Mouse (Mus musculus) forebrain, embryonic 10.5 days (tissue): ENCODE measurements around the gene Hist1h2br. TPM values are rescaled to one million over a fixed set of nuclear protein-coding genes. Genes with fewer than 3 reads are reported as not detected.
"Not testable (repeated sequence)": the region's sequence is repeated elsewhere in the genome, so short reads cannot be mapped to it uniquely, and the experiment has no call there.

Experiments
- DNase-seq: peaks from one replicate; pipeline ENCODE4 v3.0.0-alpha.2; 2017; ENCODE audit warnings: low spot score; ENCODE audit errors: extremely low spot score
- H3K27ac ChIP-seq: fragments of 300-500 bp; sonication (generic); 2 replicates; pipeline ENCODE4 v1.5.1; 2016; ENCODE audit warnings: mild to moderate bottlenecking
- H3K27me3 ChIP-seq: fragments of 300-500 bp; sonication (generic); 2 replicates; pipeline ENCODE4 v1.6.1; 2016; ENCODE audit warnings: mild to moderate bottlenecking; ENCODE audit not compliant: poor library complexity, severe bottlenecking
- H3K36me3 ChIP-seq: fragments of 300-500 bp; sonication (generic); replicated peaks from 2 replicates; pipeline ENCODE4 v1.6.1; 2016; ENCODE audit warnings: mild to moderate bottlenecking, moderate library complexity
- H3K4me1 ChIP-seq: fragments of 300-500 bp; sonication (generic); 2 replicates; pipeline ENCODE4 v1.6.1; 2016
- H3K4me3 ChIP-seq: fragments of 300-500 bp; sonication (generic); 2 replicates; pipeline ENCODE4 v1.5.1; 2016; ENCODE audit warnings: mild to moderate bottlenecking, moderate library complexity
- H3K9me3 ChIP-seq: fragments of 300-500 bp; sonication (generic); 2 replicates; pipeline ENCODE4 v1.6.1; 2016; ENCODE audit warnings: mild to moderate bottlenecking, moderate library complexity
- WGBS: fragments of 180-500 bp; shearing (Covaris S2); methylation state at CpG from one replicate; pipeline ENCODE4 v1.1.7; 2016; 5-methylcytosine and 5-hydroxymethylcytosine counted together
- polyA plus RNA-seq: library from polyadenylated mRNA; unstranded; fragments of >200 nt; fragmentation: Nextera tagmentation; extraction: Ambion mirVana; gene quantifications from 2 replicates; pipeline ENCODE4 v1.2.1, GENCODE M21; 2016

Hist1h2br gene
- 20.1 and 23.1 TPM in 2 replicates for polyA plus RNA-seq

DNA sequence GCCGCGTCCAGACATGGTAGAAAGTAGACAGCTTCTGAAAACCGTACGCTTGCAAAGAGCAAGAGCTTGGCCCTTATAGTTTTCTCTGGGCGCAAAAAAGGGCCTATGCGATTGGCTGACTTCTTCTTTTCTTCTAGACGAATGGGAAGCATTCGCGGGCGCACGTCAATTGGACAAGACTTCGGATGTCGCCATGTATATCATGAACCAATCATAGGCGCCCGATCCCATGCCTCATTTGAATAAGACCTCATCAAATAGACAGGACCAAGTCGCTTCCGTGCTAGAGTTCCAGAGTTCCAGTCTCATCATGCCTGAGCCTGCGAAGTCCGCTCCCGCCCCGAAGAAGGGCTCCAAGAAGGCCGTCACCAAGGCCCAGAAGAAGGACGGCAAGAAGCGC, at the start of gene Hist1h2br, which contains the start of gene Hist1h2ap:
Hist1h2br (plus strand) TSS at position 283 of the 400 bp plus-strand sequence.
Hist1h2ap (minus strand) TSS at position 47 of the 400 bp plus-strand sequence.
- not testable (repeated sequence) for H3K4me1 ChIP-seq, H3K27me3 ChIP-seq, H3K27ac ChIP-seq, H3K9me3 ChIP-seq, DNase-seq, H3K36me3 ChIP-seq, H3K4me3 ChIP-seq
- no CpG with 5 or more reads among the region's 24 CpGs for WGBS

DNA sequence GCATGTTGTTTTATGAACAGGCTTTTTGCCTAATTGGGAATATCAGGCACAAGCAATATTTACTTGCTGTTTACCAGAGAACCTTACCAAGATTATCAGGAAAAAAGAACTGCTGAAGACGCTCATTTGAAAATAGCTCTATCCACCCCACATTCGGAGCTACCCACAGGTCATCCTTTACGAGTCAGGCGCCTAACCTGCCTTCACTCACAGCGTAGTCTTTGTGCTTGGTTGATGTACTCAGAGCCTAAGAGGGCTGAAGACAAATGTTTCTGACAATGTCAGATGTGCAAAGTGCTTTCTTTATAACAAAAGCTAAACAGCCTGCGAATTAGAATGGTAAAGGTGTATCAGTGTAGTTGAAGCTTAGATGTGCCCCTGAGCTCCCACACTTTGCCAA, 49.2 kb upstream of the Hist1h2br start:
- peaks cover 65% of the 10 kb centered on the region for H3K4me1 ChIP-seq
- no peaks in the 10 kb centered on the region for H3K9me3 ChIP-seq
- peak overlapping the region; percentile 56 for H3K4me3 ChIP-seq
- WGBS, result 27% methylated on average over 6 of the region's 6 CpGs
- H3K27me3 ChIP-seq, result no peaks in the 10 kb centered on the region
- H3K36me3 ChIP-seq, result no peaks in the 10 kb centered on the region
- H3K27ac ChIP-seq, result peak overlapping the region; percentile 99
- peak; percentile 17 for DNase-seq

DNA sequence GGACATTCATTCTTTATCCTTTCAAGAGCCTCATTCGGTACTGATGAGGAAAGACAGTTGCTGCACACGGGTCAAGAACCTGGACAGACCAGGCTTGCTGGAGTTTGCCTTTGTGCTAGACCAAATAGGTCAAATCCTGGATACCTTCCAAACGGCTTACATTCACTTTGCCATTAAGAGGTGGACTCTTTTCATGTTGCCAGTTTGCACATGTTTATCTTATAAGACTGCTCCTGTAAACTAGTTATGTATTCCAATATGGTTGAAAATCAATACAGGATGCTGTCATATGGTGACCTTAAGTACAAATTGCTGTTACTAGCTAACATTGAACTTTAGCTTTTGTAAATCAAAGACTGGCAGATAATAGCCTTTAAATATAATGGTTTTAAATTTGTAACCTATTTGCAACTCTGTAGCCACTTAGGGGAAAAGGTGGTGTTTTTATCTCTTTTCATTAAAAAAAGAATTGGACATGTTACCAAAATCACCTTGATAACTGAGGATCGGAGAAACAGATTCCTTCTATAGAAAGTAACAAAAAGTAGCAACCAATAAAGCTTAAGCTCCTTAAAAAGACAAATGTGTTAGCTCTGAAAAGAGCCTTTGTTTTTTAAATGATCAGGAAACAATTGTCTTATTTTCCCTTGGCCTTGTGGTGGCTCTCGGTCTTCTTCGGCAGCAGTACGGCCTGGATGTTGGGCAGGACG, 47.2 kb upstream of the Hist1h2br start:
- peak; percentile 35 for DNase-seq
- no peaks in the 10 kb centered on the region for H3K27me3 ChIP-seq
- no peaks in the 10 kb centered on the region for H3K9me3 ChIP-seq
- 6% methylated on average over 8 of the region's 8 CpGs for WGBS
- peaks cover 68% of the 10 kb centered on the region for H3K4me1 ChIP-seq
- H3K27ac ChIP-seq, result peak overlapping the region; percentile 99
- no peaks in the 10 kb centered on the region for H3K36me3 ChIP-seq
- H3K4me3 ChIP-seq, result peak overlapping the region; percentile 53

DNA sequence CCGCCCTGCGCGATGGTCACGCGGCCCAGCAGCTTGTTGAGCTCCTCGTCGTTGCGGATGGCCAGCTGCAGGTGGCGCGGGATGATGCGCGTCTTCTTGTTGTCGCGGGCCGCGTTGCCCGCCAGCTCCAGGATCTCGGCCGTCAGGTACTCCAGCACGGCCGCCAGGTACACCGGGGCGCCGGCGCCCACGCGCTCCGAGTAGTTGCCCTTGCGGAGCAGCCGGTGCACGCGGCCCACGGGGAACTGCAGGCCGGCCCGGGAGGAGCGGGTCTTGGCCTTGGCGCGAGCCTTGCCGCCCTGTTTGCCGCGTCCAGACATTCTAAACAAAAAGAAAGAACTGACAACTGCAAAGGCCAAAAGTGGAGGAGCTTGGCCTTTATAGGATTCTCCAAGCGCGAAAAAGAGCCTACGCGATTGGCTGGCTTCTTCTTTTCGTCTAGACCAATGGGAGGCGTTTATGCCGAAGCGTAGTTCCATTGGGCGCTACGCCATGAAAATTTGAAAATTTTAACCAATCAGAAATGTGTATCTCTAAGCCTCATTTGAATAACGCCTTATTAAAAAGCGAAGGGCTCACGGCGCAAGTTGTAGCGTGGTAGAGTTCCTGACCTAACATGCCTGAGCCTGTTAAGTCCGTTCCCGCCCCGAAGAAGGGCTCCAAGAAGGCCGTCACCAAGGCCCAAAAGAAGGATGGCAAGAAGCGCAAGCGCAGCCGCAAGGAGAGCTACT, 46.5 kb upstream of the Hist1h2br start, which contains the start of the genes Hist1h2an and Hist1h2bp:
Hist1h2an (minus strand) TSS at position 320 of the 731 bp plus-strand sequence.
Hist1h2bp (plus strand) TSS at position 563 of the 731 bp plus-strand sequence.
- Histone ChIP-seq H3K27ac (peak within 1 kb of the TSS; percentile 99), H3K4me3 (peak within 1 kb of the TSS; percentile 53), H3K4me1 (peaks cover 67% of the 10 kb centered on the region)
- peak; percentile 90 for DNase-seq
- H3K36me3 ChIP-seq, H3K27me3 ChIP-seq, H3K9me3 ChIP-seq: not testable (repeated sequence)
- WGBS, result under 1% methylated on average over 39 of the region's 63 CpGs

DNA sequence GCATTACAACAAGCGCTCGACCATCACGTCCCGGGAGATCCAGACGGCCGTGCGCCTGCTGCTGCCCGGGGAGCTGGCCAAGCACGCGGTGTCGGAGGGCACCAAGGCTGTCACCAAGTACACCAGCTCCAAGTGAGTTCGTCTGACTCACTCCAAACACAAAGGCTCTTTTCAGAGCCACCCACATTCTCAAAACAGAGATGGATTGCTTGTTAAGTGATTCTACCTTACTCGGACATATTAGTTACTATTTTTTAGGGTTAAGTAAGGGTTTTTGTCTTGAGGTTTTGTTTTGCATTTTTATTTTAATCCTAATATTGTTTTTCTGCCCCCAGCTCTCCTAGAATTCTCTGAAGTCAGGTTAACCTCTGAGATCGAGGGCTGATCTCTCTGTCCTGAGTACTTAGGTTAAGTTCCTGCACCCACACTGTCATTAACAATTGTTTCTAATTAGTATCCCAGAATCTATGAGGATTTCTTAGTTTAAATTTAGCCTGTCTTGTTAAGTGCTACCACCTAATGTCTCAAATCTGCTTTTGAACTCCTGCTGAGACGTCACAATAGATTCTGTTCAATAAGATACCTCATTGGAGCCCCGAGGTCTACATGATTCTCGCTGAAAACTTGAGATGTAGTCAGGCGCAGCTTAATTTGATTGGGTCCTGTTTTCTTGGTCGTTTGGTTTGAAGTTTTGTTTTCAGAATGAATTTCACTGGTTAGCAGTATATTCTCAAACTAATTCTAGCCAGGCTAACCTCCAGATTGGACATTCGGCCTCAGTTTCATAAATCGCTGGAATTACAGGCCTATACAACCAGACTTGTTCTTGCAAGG, 45.6 kb upstream of the Hist1h2br start:
- Histone ChIP-seq H3K36me3 (no peaks in the 10 kb centered on the region), H3K27me3 (no peaks in the 10 kb centered on the region), H3K4me3 (peak overlapping the region; percentile 53), H3K4me1 (peaks cover 60% of the 10 kb centered on the region), H3K27ac (peak overlapping the region; percentile 91), H3K9me3 (no peaks in the 10 kb centered on the region)
- peak; percentile 26 for DNase-seq
- WGBS, result 10% methylated on average over 17 of the region's 21 CpGs

DNA sequence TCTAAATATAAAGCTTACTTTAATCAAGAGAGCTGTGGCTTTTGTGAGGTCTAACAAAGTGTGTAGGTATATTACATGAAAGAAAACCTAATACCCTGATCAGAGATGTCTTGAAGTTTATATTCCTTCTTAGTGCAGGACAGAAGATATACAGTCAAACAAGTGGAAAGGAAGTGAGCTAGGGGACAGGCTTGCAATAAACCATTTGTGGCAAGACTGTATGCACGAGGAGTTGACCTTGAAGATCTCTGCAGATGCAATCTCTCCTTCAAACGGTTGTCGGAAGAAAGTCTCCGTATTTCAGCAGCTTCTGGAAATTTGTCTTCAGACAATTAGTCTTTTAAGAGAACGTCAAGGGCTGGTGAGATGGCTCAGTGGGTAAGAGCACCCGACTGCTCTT, 43.6 kb upstream of the Hist1h2br start:
- Histone ChIP-seq H3K4me1 (peaks cover 48% of the 10 kb centered on the region), H3K27ac (peak overlapping the region; percentile 91), H3K36me3 (no peaks in the 10 kb centered on the region), H3K4me3 (no peak overlapping the region), H3K9me3 (no peaks in the 10 kb centered on the region), H3K27me3 (no peaks in the 10 kb centered on the region)
- 70% methylated on average over 6 of the region's 6 CpGs for WGBS
- DNase-seq, result no peak

DNA sequence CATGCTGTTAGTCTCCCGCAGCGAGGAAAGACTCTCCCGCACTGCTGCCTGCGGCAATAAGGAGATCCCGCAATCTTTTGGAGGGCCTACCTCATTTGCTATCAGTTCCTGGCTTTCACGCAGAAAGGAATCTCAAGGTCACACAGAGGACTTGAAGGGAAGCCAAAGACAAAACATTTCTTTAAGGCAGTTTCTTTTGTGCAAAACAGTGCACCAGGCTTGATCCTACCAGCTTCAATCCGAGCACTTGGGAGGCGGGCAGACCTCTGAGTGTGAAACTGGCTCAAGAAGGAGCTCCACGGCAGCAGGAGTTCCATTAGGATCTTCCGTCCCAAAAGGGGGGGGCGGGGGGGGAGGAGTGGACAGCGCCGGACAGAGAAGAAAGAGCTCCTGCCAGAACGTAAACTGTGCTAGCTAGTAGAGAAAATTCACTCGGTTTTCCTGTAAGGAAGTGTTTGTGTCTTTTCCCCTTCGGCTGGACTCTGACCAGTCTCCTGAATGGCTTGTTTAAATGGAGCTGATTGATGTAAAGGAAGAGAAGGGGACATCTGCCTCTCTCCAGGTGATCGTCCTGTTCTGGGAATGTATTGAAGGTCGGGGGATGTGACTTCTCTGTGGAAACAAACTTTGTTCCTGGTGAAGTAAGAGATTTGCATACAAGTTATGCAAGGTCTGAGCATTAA, 42.8 kb upstream of the Hist1h2br start:
- 7% methylated on average over 18 of the region's 18 CpGs for WGBS
- peak; percentile 34 for DNase-seq
- H3K4me1 ChIP-seq, result peaks cover 40% of the 10 kb centered on the region
- H3K9me3 ChIP-seq, result no peaks in the 10 kb centered on the region
- H3K36me3 ChIP-seq, result no peaks in the 10 kb centered on the region
- peak overlapping the region; percentile 86 for H3K27ac ChIP-seq
- H3K4me3 ChIP-seq, result peak overlapping the region; percentile 41
- no peaks in the 10 kb centered on the region for H3K27me3 ChIP-seq

DNA sequence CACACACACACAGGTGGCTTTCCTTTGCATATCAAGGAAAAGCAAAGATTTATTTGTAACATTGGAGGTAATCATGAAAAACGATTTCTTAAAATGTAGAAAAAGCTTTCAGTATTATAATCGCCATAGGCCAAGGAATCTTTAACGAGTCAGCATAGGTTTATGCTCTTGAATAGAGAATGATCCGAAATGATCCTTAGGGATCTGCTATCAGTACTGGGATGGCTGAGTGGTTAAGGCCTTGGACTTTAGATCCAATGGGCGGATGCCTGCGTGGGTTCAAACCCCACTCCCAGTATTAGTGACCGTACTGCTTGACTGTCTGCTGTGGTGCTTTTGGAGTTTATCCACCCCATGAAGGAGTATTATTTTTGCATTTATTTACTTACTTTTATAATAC, 38.0 kb upstream of the Hist1h2br start:
- Histone ChIP-seq H3K27me3 (no peaks in the 10 kb centered on the region), H3K4me3 (no peak overlapping the region), H3K27ac (no peak overlapping the region), H3K36me3 (no peaks in the 10 kb centered on the region), H3K9me3 (no peaks in the 10 kb centered on the region), H3K4me1 (peaks cover 8% of the 10 kb centered on the region)
- WGBS, result 91% methylated on average over 7 of the region's 7 CpGs
- DNase-seq, result no peak

DNA sequence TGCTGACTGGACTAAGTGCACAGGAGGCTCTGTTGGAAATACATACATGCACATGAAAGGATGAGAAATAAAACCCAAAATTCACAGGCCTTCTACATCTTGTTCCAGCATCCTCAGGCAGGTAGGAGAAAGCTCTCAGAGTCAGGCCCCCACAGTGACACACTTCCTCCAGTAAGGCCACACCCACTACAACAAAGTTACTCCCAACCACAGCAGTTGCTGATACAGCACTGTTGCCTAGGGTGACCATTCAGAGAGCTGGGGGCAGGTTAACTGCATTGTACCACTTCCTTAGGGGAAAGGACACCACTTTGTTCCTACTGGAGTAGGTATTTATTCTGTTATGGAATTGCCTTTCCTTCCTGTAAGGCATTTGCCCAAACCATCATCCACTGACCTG, 36.4 kb upstream of the Hist1h2br start:
- not testable (repeated sequence) for H3K27ac ChIP-seq, H3K4me1 ChIP-seq, DNase-seq, H3K27me3 ChIP-seq, H3K4me3 ChIP-seq, H3K9me3 ChIP-seq, H3K36me3 ChIP-seq

DNA sequence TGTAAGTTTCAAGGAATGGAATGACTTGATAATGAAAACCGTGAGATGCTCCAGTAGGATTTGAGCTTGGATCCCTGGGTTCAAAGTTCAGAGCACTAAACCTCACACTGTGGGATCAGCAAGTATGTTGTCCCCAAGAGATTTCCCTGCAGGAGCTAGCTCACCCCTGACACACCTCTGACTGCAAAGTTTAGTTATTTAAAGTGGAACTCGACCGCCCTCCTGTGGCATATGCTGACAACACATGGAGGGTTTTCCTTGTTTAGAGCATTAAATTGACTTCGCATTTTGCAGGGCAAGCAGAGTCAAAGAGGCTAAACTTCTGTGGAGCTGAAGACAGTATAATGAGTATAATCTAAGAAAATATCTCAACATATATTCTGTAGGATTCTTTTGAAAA, 30.5 kb upstream of the Hist1h2br start:
- H3K27ac ChIP-seq, H3K36me3 ChIP-seq, H3K9me3 ChIP-seq, DNase-seq, H3K4me1 ChIP-seq, H3K27me3 ChIP-seq, H3K4me3 ChIP-seq: not testable (repeated sequence)
- no CpG with 5 or more reads among the region's 4 CpGs for WGBS

DNA sequence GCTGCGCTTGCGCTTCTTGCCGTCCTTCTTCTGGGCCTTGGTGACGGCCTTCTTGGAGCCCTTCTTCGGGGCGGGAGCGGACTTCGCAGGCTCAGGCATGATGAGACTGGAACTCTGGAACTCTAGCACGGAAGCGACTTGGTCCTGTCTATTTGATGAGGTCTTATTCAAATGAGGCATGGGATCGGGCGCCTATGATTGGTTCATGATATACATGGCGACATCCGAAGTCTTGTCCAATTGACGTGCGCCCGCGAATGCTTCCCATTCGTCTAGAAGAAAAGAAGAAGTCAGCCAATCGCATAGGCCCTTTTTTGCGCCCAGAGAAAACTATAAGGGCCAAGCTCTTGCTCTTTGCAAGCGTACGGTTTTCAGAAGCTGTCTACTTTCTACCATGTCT, 23.5 kb upstream of the Hist1h2br start, which contains the start of the genes Hist1h2bq and Hist1h2ao:
Hist1h2bq (minus strand) TSS at position 125 of the 400 bp plus-strand sequence.
Hist1h2ao (plus strand) TSS at position 393 of the 400 bp plus-strand sequence.
- H3K9me3 ChIP-seq, DNase-seq, H3K4me1 ChIP-seq, H3K36me3 ChIP-seq, H3K4me3 ChIP-seq, H3K27me3 ChIP-seq, H3K27ac ChIP-seq: not testable (repeated sequence)
- no CpG with 5 or more reads among the region's 23 CpGs for WGBS

DNA sequence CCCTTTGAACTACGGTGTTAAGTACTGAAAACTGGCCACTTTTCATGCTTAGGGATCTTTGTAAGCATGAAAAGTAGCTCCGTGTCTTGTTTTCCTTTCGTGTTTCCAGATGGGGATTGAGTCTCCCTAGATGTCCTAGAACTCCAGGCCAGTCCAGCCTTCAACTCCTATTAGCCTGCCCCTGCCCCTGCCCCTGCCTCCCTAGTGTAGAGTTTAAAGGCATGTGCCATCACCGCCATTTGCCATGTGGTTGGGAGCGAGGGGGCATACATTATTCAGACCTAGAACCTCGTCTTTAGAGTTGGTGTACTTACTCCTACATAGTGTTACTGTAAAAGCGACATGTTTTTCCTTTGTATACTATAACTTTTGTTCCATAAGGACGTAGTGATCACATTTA, 22.5 kb upstream of the Hist1h2br start:
- not testable (repeated sequence) for H3K27ac ChIP-seq, H3K4me3 ChIP-seq, H3K36me3 ChIP-seq, H3K4me1 ChIP-seq, H3K9me3 ChIP-seq, DNase-seq, H3K27me3 ChIP-seq
- WGBS, result no CpG with 5 or more reads among the region's 8 CpGs
